ENCODE assay signal across 20 mouse cellular contexts in genomic region chr6:71537286-71537685, GRCm38 (mm10). TPM values are rescaled to one million over a fixed set of nuclear protein-coding genes. Genes with fewer than 3 reads are reported as not detected.
DNase-seq lines count a peak whose midpoint lies in the region; ATAC-seq and TF ChIP-seq lines count a peak whose summit lies in the region.
"Had no signal": no experiment of that assay in that cellular context is flagged by ENCODE, and none has a peak within 500 bp of the region (broad histone marks: within the 10 kb centered on the region; RNA-seq: fewer than 3 reads in every experiment).

No protein-coding gene starts in this region.

- H3K4me2 ChIP-seq in heart, postnatal 0 days (ENCODE audit: low read depth, low read length): no peak overlapping the region
- H3K4me2 ChIP-seq in lung, embryonic 16.5 days (ENCODE audit: low read depth, low read length): no peak overlapping the region
- H3K4me2 ChIP-seq: embryonic facial prominence, embryonic 13.5 days; forebrain, embryonic 12.5 days; lung, embryonic 15.5 days; midbrain, embryonic 13.5 days had no signal

- H3K4me1 ChIP-seq in heart, postnatal 0 days (ENCODE audit: control insufficient read depth, insufficient read depth): no peaks in the 10 kb centered on the region
- peaks cover 5% of the 10 kb centered on the region; the same call in 1 of the 2 replicates for H3K4me1 ChIP-seq in lung, embryonic 16.5 days (replicated peaks; ENCODE audit: control insufficient read depth, insufficient read depth, low read length)
- no peaks in the 10 kb centered on the region; the same call in 1 of the 2 replicates for H3K4me1 ChIP-seq in lung, adult 2 months (ENCODE audit: control insufficient read depth, insufficient read depth, low read length)
- H3K4me1 ChIP-seq in thymus, adult 2 months (replicated peaks; ENCODE audit: control insufficient read depth, insufficient read depth, low read length): no peaks in the 10 kb centered on the region
- H3K4me1 ChIP-seq: embryonic facial prominence, embryonic 13.5 days; forebrain, embryonic 12.5 days; lung, embryonic 15.5 days; midbrain, embryonic 13.5 days had no signal

- TF ChIP-seq POLR2A in lung, adult 2 months (IDR thresholded peaks at IDR 0.05; ENCODE audit: borderline replicate concordance, extremely low read depth, low read depth, low read length): no peak
- no peak for TF ChIP-seq POLR2A in thymus, adult 2 months (IDR thresholded peaks at IDR 0.05; ENCODE audit: control insufficient read depth, extremely low read depth, insufficient read depth, low read length, poor library complexity)

- no peak overlapping the region for H3K4me3 ChIP-seq in heart, postnatal 0 days (ENCODE audit: low read depth, low read length)
- H3K4me3 ChIP-seq in lung, embryonic 16.5 days (ENCODE audit: low read length): no peak overlapping the region
- H3K4me3 ChIP-seq in lung, adult 2 months (replicated peaks; ENCODE audit: extremely low read depth, low read depth, low read length): no peak overlapping the region
- no peak overlapping the region for H3K4me3 ChIP-seq in thymus, adult 2 months (ENCODE audit: control insufficient read depth, insufficient read depth, low read length)
- H3K4me3 ChIP-seq: embryonic facial prominence, embryonic 13.5 days; forebrain, embryonic 12.5 days; lung, embryonic 15.5 days; midbrain, embryonic 13.5 days; myocyte had no signal

- no peaks in the 10 kb centered on the region for H3K9me3 ChIP-seq in heart, postnatal 0 days (replicated peaks; ENCODE audit: control insufficient read depth, low read length)
- no peaks in the 10 kb centered on the region for H3K9me3 ChIP-seq in lung, embryonic 16.5 days (ENCODE audit: control insufficient read depth, low read length)
- H3K9me3 ChIP-seq: embryonic facial prominence, embryonic 13.5 days; forebrain, embryonic 12.5 days; lung, embryonic 15.5 days; midbrain, embryonic 13.5 days had no signal

- no peaks in the 10 kb centered on the region for H3K27me3 ChIP-seq in heart, postnatal 0 days (ENCODE audit: control insufficient read depth, insufficient read depth, low read length)
- no peaks in the 10 kb centered on the region for H3K27me3 ChIP-seq in lung, embryonic 16.5 days (ENCODE audit: control insufficient read depth, insufficient read depth, low read depth, low read length)
- no peaks in the 10 kb centered on the region for H3K27me3 ChIP-seq in thymus, adult 2 months (ENCODE audit: control insufficient read depth, insufficient read depth, low read length)
- H3K27me3 ChIP-seq: embryonic facial prominence, embryonic 13.5 days; lung, embryonic 15.5 days; Patski had no signal

- intact Hi-C loops in heart, postnatal 36 days (cut with DNase I): no loop called here

- no peak for TF ChIP-seq CTCF in heart, postnatal 0 days (IDR thresholded peaks at IDR 0.05; ENCODE audit: low read depth)
- TF ChIP-seq CTCF in lung, adult 2 months (IDR thresholded peaks at IDR 0.05; ENCODE audit: insufficient read depth, low read length): no peak
- no peak for TF ChIP-seq CTCF in thymus, adult 2 months (IDR thresholded peaks at IDR 0.05; ENCODE audit: borderline replicate concordance, control insufficient read depth, extremely low read depth, insufficient read depth, low read length, poor library complexity)

- H3K9ac ChIP-seq in heart, postnatal 0 days (replicated peaks; ENCODE audit: low read depth, low read length): no peak overlapping the region
- no peak overlapping the region for H3K9ac ChIP-seq in lung, embryonic 16.5 days (ENCODE audit: low read length)
- H3K9ac ChIP-seq: embryonic facial prominence, embryonic 13.5 days; forebrain, embryonic 12.5 days; lung, embryonic 15.5 days; midbrain, embryonic 13.5 days had no signal

- no peaks in the 10 kb centered on the region for H3K36me3 ChIP-seq in heart, postnatal 0 days (replicated peaks; ENCODE audit: control insufficient read depth, insufficient read depth, low read length)
- H3K36me3 ChIP-seq in lung, embryonic 16.5 days (ENCODE audit: control insufficient read depth, insufficient read depth, low read length): no peaks in the 10 kb centered on the region
- H3K36me3 ChIP-seq in thymus, adult 2 months (ENCODE audit: control insufficient read depth, insufficient read depth, low read length): no peaks in the 10 kb centered on the region
- H3K36me3 ChIP-seq: embryonic facial prominence, embryonic 13.5 days; forebrain, embryonic 12.5 days; lung, embryonic 15.5 days; midbrain, embryonic 13.5 days had no signal

- peak; percentile 36 to 77 for DNase-seq in adrenal gland, adult (ENCODE audit: inconsistent age in 2 of 2, low spot score in 1 of 2)
- DNase-seq in adrenal gland, postnatal 4 days (ENCODE audit: low spot score in 2 of 2): no peak
- DNase-seq in heart, postnatal 0 days (ENCODE audit: low spot score): peak; percentile 53
- DNase-seq in heart, postnatal 36 days: no peak
- DNase-seq in lung, adult 2 months: no peak
- no peak for DNase-seq in left cerebral cortex, adult 11 months (ENCODE audit: low spot score)
- DNase-seq in thymus, adult 2 months: no peak
- DNase-seq: cerebellum, adult 9-11 months; gastrocnemius, postnatal 36 days; kidney, adult 18-20 months; liver; thymus, postnatal 25 days had no signal

- ATAC-seq in heart, postnatal 0 days (ENCODE audit: insufficient read depth, low read depth): peak; percentile 51; the same call in 1 of the 2 replicates
- no peak for ATAC-seq in lung, embryonic 16.5 days (ENCODE audit: low read depth)
- ATAC-seq: hindbrain, postnatal 0 days; midbrain, embryonic 13.5 days; Patski had no signal

- no peak for TF ChIP-seq EP300 in heart, postnatal 0 days (IDR thresholded peaks at IDR 0.05; ENCODE audit: low read depth)

- H3K27ac ChIP-seq in heart, postnatal 0 days (ENCODE audit: low read depth): no peak overlapping the region
- peak overlapping the region; percentile 13; the same call in 1 of the 2 replicates for H3K27ac ChIP-seq in lung, embryonic 16.5 days (ENCODE audit: low read length)
- no peak overlapping the region for H3K27ac ChIP-seq in thymus, adult 2 months (ENCODE audit: control insufficient read depth, insufficient read depth, low read length)
- H3K27ac ChIP-seq: embryonic facial prominence, embryonic 13.5 days; forebrain, embryonic 12.5 days; hindbrain, postnatal 0 days; lung, embryonic 15.5 days; midbrain, embryonic 13.5 days had no signal

RNA-seq across cellular contexts. Expression of gene Chmp3, which starts 6.3 kb away (rescaled TPM):
- total RNA-seq in adrenal gland, postnatal 4 days (2021): 100 to 1,000 TPM in 1 of 2 experiments, 10 to 100 TPM in 1; 92.9 to 102 TPM
- 46.1 and 51.7 TPM in 2 replicates for total RNA-seq in heart, postnatal 0 days (2014; rRNA removed; ENCODE audit: low replicate concordance)
- polyA plus RNA-seq in heart, postnatal 0 days (2015; fragmentation: Nextera tagmentation; extraction: Ambion mirVana): 62.5 and 63.3 TPM in 2 replicates
- total RNA-seq in heart, postnatal 36 days (2021): 10 to 100 TPM; 49.2 to 54.5 TPM
- 68.9 and 73.9 TPM in 2 replicates for polyA plus RNA-seq in lung, embryonic 16.5 days (2015; fragmentation: Nextera tagmentation; extraction: Ambion mirVana)
- 32.8 and 53.9 TPM in 2 replicates for polyA plus RNA-seq in lung, adult 2 months (2012; rRNA removed)
- polyA plus RNA-seq in thymus, adult 2 months (2012; rRNA removed): 27.1 and 33.8 TPM in 2 replicates

RNA-seq across cellular contexts. Expression of gene Rnf103, which starts 43.6 kb away (rescaled TPM):
- 10 to 100 TPM; 38.9 to 39.1 TPM for total RNA-seq in adrenal gland, postnatal 4 days (2021)
- 17.3 and 33.7 TPM in 2 replicates for total RNA-seq in heart, postnatal 0 days (2014; rRNA removed; ENCODE audit: low replicate concordance)
- polyA plus RNA-seq in heart, postnatal 0 days (2015; fragmentation: Nextera tagmentation; extraction: Ambion mirVana): 14.5 and 14.9 TPM in 2 replicates
- 10 to 100 TPM; 26.1 to 27.0 TPM for total RNA-seq in heart, postnatal 36 days (2021)
- 7.4 and 10.8 TPM in 2 replicates for polyA plus RNA-seq in lung, embryonic 16.5 days (2015; fragmentation: Nextera tagmentation; extraction: Ambion mirVana)
- polyA plus RNA-seq in lung, adult 2 months (2012; rRNA removed): 14.7 and 21.4 TPM in 2 replicates
- 14.3 and 21.5 TPM in 2 replicates for polyA plus RNA-seq in thymus, adult 2 months (2012; rRNA removed)

Comparison
In these comparisons a context has a peak if more than half of its experiments do, and no peak if none do; other contexts are left out.
1. DNase-seq: peak in adrenal gland, adult (2 of 2) and heart, postnatal 0 days (single experiment); none in adrenal gland, postnatal 4 days (0 of 2), heart, postnatal 36 days (0 of 2), lung, adult 2 months (single experiment), left cerebral cortex, adult 11 months (single experiment) and thymus, adult 2 months (single experiment).